Mouse (Mus musculus): Measurements from ENCODE around the gene Gng12. TPM values are rescaled to one million over a fixed set of nuclear protein-coding genes. Genes with fewer than 3 reads are reported as not detected.

Gng12 gene
- polyA plus RNA-seq, 1 experiment from 2014 or later = 36.1 TPM

- no peak for ATAC-seq (ENCODE audit: low FRiP score)
- H3K4me3 ChIP-seq = no peak overlapping the region
- no peaks in the 10 kb centered on the region for H3K9me3 ChIP-seq
- H3K27me3 ChIP-seq = no peaks in the 10 kb centered on the region
- WGBS = 82% methylated on average over 15 of the region's 15 CpGs
- no peak overlapping the region for H3K9ac ChIP-seq
- H3K4me2 ChIP-seq = no peak overlapping the region
- H3K27ac ChIP-seq = no peak overlapping the region
- no peaks in the 10 kb centered on the region for H3K36me3 ChIP-seq
- H3K4me1 ChIP-seq (replicated peaks) = no peaks in the 10 kb centered on the region
Measured at GRCm38 (mm10) chr6:67056108-67056888, 160.1 kb downstream of the Gng12 start.

GRCm38 (mm10) chr6:67056889-67057564 is 160.8 kb downstream of the Gng12 start:
- H3K4me2 ChIP-seq = no peak overlapping the region
- H3K9me3 ChIP-seq = no peaks in the 10 kb centered on the region
- H3K27ac ChIP-seq = no peak overlapping the region
- H3K27me3 ChIP-seq = no peaks in the 10 kb centered on the region
- no peaks in the 10 kb centered on the region for H3K36me3 ChIP-seq
- no peak overlapping the region for H3K9ac ChIP-seq
- no peaks in the 10 kb centered on the region for H3K4me1 ChIP-seq (replicated peaks)
- ATAC-seq (ENCODE audit: low FRiP score) = no peak
- 73% methylated on average over 3 of the region's 3 CpGs for WGBS
- no peak overlapping the region for H3K4me3 ChIP-seq

DNA sequence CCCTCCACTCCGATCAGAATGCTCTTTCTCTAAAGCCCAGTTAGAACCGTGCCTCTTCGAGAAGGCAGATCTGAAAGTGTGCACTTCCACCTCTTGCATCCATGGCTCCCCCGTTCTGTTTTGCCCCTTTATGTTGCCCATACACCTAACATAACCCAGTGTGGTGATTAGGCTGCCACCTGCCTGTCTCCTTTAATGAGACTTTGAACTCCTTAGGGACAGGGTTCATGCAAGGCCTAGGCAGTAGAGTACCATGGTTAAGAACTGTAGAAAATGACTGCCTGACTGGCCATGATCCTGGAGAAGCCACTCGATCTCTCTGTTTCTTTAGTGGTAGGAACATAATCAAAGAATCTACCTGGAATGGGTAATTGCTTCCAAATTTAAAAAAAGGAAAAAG is 161.4 kb downstream of the Gng12 start:
- Histone ChIP-seq H3K9me3 (no peaks in the 10 kb centered on the region), H3K27me3 (no peaks in the 10 kb centered on the region), H3K27ac (no peak overlapping the region), H3K9ac (no peak overlapping the region), H3K4me3 (no peak overlapping the region), H3K36me3 (no peaks in the 10 kb centered on the region), H3K4me2 (no peak overlapping the region), H3K4me1 (replicated peaks) (no peaks in the 10 kb centered on the region)
- WGBS = 92% methylated on average over 5 of the region's 5 CpGs
- no peak for ATAC-seq (ENCODE audit: low FRiP score)

- ATAC-seq (ENCODE audit: low FRiP score) = no peak
- Histone ChIP-seq H3K9me3 (no peaks in the 10 kb centered on the region), H3K4me2 (no peak overlapping the region), H3K36me3 (no peaks in the 10 kb centered on the region), H3K9ac (no peak overlapping the region), H3K27me3 (no peaks in the 10 kb centered on the region), H3K4me1 (replicated peaks) (no peaks in the 10 kb centered on the region), H3K27ac (no peak overlapping the region), H3K4me3 (no peak overlapping the region)
- WGBS = 95% methylated on average over 7 of the region's 7 CpGs
Measured at GRCm38 (mm10) chr6:67057991-67058696, 161.9 kb downstream of the Gng12 start.

DNA sequence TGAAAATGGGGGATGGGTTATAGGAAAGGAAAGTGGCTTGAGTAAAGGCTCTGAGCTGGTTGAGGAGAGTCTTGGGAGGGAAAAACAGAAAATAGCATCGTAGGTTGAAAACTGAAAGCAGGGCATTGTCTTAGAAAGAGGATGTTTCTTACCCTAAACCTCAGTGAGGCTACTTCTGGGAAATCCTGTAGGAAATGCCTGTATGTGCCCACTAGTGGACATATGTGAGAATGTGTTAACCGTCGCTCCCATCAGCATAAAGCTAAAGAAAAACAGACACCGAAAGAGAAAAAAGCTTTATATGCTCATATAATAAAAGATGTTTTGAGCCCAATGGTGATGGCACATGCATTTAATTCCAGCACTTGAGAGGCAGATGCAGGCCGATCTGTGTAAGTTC is 163.9 kb downstream of the Gng12 start:
- ATAC-seq (ENCODE audit: low FRiP score) = no peak
- no peaks in the 10 kb centered on the region for H3K9me3 ChIP-seq
- no peak overlapping the region for H3K27ac ChIP-seq
- no peaks in the 10 kb centered on the region for H3K27me3 ChIP-seq
- no peaks in the 10 kb centered on the region for H3K4me1 ChIP-seq (replicated peaks)
- no peak overlapping the region for H3K4me3 ChIP-seq
- no peak overlapping the region for H3K9ac ChIP-seq
- 90% methylated on average over 5 of the region's 5 CpGs for WGBS
- no peak overlapping the region for H3K4me2 ChIP-seq
- no peaks in the 10 kb centered on the region for H3K36me3 ChIP-seq

GRCm38 (mm10) chr6:67069219-67069762 is 173.1 kb downstream of the Gng12 start:
- Histone ChIP-seq H3K4me3 (no peak overlapping the region), H3K27ac (no peak overlapping the region), H3K9me3 (no peaks in the 10 kb centered on the region), H3K9ac (no peak overlapping the region), H3K4me1 (replicated peaks) (no peaks in the 10 kb centered on the region), H3K4me2 (no peak overlapping the region), H3K27me3 (no peaks in the 10 kb centered on the region), H3K36me3 (no peaks in the 10 kb centered on the region)
- no peak for ATAC-seq (ENCODE audit: low FRiP score)
- WGBS = 90% methylated on average over 8 of the region's 8 CpGs

DNA sequence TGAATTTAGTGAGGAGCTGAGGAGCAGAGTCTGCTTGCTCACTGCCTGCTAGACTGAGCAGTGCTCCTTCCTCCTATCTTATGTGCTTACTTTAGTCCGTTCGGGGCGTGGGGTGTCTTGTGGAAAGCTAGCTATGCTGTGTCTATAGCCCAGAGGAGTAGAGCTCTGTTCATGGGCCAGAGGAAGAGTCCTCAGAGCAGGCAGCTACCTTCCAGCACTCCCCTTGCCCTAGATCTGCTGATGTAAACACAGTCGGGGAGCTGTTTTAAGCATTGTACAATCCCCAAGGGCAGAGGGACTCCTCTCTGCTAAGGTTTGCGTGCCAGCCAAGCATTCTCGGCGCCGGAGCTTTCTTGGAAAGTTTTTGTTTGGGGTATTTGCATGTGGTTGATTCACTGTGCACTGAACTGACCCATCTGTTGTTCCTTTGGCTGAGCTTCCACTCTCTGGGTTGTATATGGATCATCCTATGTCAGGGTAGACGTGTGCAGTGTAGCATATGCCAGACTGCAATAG is 173.7 kb downstream of the Gng12 start:
- Histone ChIP-seq H3K27me3 (no peaks in the 10 kb centered on the region), H3K27ac (no peak overlapping the region), H3K9ac (no peak overlapping the region), H3K36me3 (no peaks in the 10 kb centered on the region), H3K4me1 (replicated peaks) (no peaks in the 10 kb centered on the region), H3K9me3 (no peaks in the 10 kb centered on the region), H3K4me2 (no peak overlapping the region), H3K4me3 (no peak overlapping the region)
- WGBS = 56% methylated on average over 9 of the region's 9 CpGs
- ATAC-seq (ENCODE audit: low FRiP score) = no peak

Other genes starting within 250 kb of the Gng12 start
- not detected in 2 replicates for gene Vmn1r35, start 210.5 kb upstream of the Gng12 start, polyA plus RNA-seq (2015; fragmentation: Nextera tagmentation; extraction: Ambion mirVana)
- not detected in 2 replicates for gene Vmn1r36, start 177.2 kb upstream of the Gng12 start, polyA plus RNA-seq (2015; fragmentation: Nextera tagmentation; extraction: Ambion mirVana)
- gene Vmn1r37, start 167.0 kb upstream of the Gng12 start, polyA plus RNA-seq (2015; fragmentation: Nextera tagmentation; extraction: Ambion mirVana) = not detected in 2 replicates
- gene Vmn1r38, start 113.8 kb upstream of the Gng12 start, polyA plus RNA-seq (2015; fragmentation: Nextera tagmentation; extraction: Ambion mirVana) = not detected in 2 replicates
- gene Vmn1r39, start 85.8 kb upstream of the Gng12 start, polyA plus RNA-seq (2015; fragmentation: Nextera tagmentation; extraction: Ambion mirVana) = not detected in 2 replicates
- gene Gadd45a, start 141.1 kb downstream of the Gng12 start, polyA plus RNA-seq (2015; fragmentation: Nextera tagmentation; extraction: Ambion mirVana) = 21.0 and 21.5 TPM in 2 replicates